Mouse (Mus musculus) liver, adult 2 months (tissue): ENCODE data around the gene Fkbp10. TPM values are rescaled to one million over a fixed set of nuclear protein-coding genes. Genes with fewer than 3 reads are reported as not detected.

Source experiments
- DNase-seq: peaks from one replicate; pipeline ENCODE4 v3.0.0-alpha.2; 2011; ENCODE audit warnings: low read depth, low spot score; ENCODE audit errors: extremely low read depth
- H3K27ac ChIP-seq: fragments of 200-500 bp; replicated peaks from 2 replicates; pipeline ENCODE4 v1.5.1; 2012; ENCODE audit warnings: low read depth, mild to moderate bottlenecking, control low read depth, inconsistent platforms, low read length; ENCODE audit not compliant: insufficient read depth
- H3K27me3 ChIP-seq: fragments of 200-500 bp; 2 replicates; pipeline ENCODE4 v1.6.1; 2012; ENCODE audit warnings: mild to moderate bottlenecking, moderate library complexity, low read length, inconsistent platforms; ENCODE audit not compliant: control insufficient read depth, insufficient read depth
- H3K36me3 ChIP-seq: fragments of 200-500 bp; 2 replicates; pipeline ENCODE4 v1.6.1; 2012; ENCODE audit warnings: low read length, inconsistent platforms; ENCODE audit not compliant: control insufficient read depth, insufficient read depth
- H3K4me1 ChIP-seq: fragments of 200-500 bp; 2 replicates; pipeline ENCODE4 v1.6.1; 2011; ENCODE audit warnings: low read length; ENCODE audit not compliant: control insufficient read depth, insufficient read depth
- H3K4me3 ChIP-seq: fragments of 200-500 bp; 2 replicates; pipeline ENCODE4 v1.5.1; 2011; ENCODE audit warnings: low read depth, mild to moderate bottlenecking, control low read depth, low read length, moderate library complexity; ENCODE audit not compliant: insufficient read depth
- H3K79me2 ChIP-seq: fragments of 200-500 bp; 2 replicates; pipeline ENCODE4 v1.6.1; 2012; ENCODE audit warnings: inconsistent platforms, mild to moderate bottlenecking, low read length, moderate library complexity; ENCODE audit not compliant: control insufficient read depth, insufficient read depth
- H3K9ac ChIP-seq: fragments of 200-500 bp; 2 replicates; pipeline ENCODE4 v1.6.1; 2012; ENCODE audit warnings: low read depth, mild to moderate bottlenecking, control low read depth, inconsistent platforms, low read length
- CTCF ChIP-seq: fragments of 200-500 bp; IDR thresholded peaks from 2 replicates; pipeline ENCODE4 v1.5.1; 2011; ENCODE audit warnings: low read depth, low read length, control low read depth
- POLR2A ChIP-seq: fragments of 200-500 bp; IDR thresholded peaks from 2 replicates; pipeline ENCODE4 v1.6.1; 2011; ENCODE audit warnings: low read length, control low read depth; ENCODE audit not compliant: insufficient read depth; ENCODE audit errors: extremely low read depth
- WGBS: fragments of 180-500 bp; shearing (Covaris S2); methylation state at CpG from one replicate; pipeline ENCODE4 v1.1.7; 2018; 5-methylcytosine and 5-hydroxymethylcytosine counted together
- polyA plus RNA-seq: library from polyadenylated mRNA; depleted of rRNA; stranded (reverse); fragments of >200 nt; gene quantifications from 2 replicates; pipeline ENCODE4 v1.2.3, GENCODE M21; 2012
- total RNA-seq: library from RNA; depleted of rRNA; stranded (reverse); fragments of >200 nt; gene quantifications from 2 replicates; pipeline ENCODE4 v1.2.3, GENCODE M21; 2014

Fkbp10 gene
- total and polyA plus RNA-seq, 2 experiments = 1.1 to 1.7 TPM

DNA sequence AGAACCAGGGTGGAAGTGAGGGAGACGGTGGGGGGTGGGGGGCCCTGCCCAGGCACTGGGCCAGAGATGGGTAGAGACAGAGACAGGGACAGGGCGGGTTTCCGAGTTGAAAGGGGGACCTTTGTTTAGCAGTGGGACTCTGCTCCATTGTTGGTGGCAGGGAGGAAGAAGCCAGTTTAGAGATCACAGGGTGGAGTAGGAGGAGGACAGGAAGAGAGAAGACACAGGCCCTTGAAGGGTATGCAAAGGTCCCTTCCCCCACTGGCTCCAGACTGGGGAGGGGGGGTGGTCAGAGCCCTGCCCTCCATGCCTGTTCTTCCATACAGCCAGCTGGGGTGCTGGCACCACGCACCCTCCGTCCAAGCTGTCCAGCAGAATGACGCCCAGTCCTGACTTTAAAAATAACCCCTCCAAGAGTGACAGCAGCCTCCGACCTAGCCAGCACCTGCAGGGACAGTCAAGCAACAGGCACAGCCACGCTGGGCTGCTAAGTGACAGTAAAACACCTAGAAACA, 25.5 kb upstream of the Fkbp10 start:
- TF ChIP-seq POLR2A (no peak), CTCF (no peak)
- peaks cover 40% of the 10 kb centered on the region for H3K79me2 ChIP-seq
- DNase-seq = no peak
- H3K4me3 ChIP-seq = no peak overlapping the region
- no peaks in the 10 kb centered on the region for H3K27me3 ChIP-seq
- H3K27ac ChIP-seq = peak overlapping the region; percentile 21; the same call in 1 of the 2 replicates
- peaks cover 8% of the 10 kb centered on the region; the same call in 1 of the 2 replicates for H3K36me3 ChIP-seq
- peaks cover 39% of the 10 kb centered on the region for H3K4me1 ChIP-seq
- WGBS = 58% methylated on average over 8 of the region's 8 CpGs
- H3K9ac ChIP-seq = peak overlapping the region; percentile 12; the same call in 1 of the 2 replicates

DNA sequence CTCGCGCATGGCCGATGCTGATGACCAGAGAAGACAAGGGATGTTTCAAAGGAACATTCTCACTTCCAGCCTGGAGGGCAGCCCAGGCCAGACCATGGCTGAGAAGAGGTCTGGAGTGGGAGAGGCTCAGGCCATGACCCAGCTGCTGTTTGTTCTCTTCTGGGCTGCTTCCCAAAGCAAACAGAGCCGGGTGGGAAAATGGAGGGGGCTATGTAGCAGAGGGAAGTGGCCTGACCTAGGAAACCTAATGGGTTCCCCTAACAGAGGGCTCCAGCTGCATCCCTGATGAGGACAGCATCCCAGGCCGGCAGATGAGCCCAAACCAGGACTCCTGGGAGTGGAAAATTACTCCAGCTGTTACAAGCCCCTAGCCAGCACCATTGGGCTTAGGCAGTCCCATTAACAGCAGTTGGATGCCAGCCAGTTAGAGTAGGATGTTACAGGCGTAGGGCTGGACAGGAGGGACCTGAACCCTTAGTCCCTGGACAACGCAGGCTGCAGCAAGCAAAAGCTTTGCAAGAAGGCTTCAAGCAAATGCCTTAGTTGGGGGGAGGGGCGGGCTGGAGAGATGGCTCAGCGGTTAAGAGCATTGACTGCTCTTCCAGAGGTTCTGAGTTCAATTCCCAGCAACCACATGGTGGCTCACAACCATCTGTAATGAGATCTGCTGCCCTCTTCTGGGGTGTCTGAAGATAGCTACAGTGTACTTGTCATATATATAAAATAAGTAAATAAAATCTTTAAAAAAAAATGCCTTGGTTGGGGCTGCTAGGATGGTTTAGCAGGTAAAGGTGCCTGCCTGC, 24.2 kb upstream of the Fkbp10 start:
- peaks cover 44% of the 10 kb centered on the region for H3K79me2 ChIP-seq
- H3K9ac ChIP-seq = no peak overlapping the region
- H3K4me3 ChIP-seq = no peak overlapping the region
- H3K36me3 ChIP-seq = no peaks in the 10 kb centered on the region
- peak overlapping the region; percentile 25 for H3K27ac ChIP-seq
- peak; percentile 85 for DNase-seq
- H3K4me1 ChIP-seq = peaks cover 49% of the 10 kb centered on the region
- H3K27me3 ChIP-seq = no peaks in the 10 kb centered on the region
- 7% methylated on average over 9 of the region's 9 CpGs for WGBS
- TF ChIP-seq POLR2A (no peak), CTCF (no peak)

DNA sequence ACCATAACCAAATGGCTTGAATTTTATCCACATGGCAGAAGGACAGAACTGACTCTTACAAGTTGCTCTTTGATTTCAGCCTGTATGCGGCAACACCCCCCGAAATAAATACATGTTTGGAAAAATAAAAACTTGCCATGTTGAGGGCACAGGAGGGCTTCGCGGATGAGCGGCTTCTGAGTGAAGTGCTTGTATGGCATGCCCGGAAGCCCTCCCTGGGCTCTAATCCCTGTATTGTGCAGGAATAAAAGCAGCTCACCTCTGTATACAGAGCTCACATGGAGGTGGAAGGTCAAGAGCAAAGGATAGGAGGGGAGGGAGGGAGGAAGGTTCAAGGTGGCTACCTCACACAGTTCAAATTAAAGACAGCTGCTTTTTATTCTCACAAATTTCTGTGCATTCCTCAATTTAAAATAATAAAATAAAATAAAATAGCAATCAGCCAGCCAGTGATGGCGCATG, 23.6 kb upstream of the Fkbp10 start:
- peak; percentile 57 for DNase-seq
- WGBS = 76% methylated on average over 7 of the region's 7 CpGs
- no peak overlapping the region for H3K4me3 ChIP-seq
- TF ChIP-seq POLR2A = no peak
- peaks cover 51% of the 10 kb centered on the region for H3K4me1 ChIP-seq
- no peaks in the 10 kb centered on the region for H3K36me3 ChIP-seq
- H3K79me2 ChIP-seq = peaks cover 45% of the 10 kb centered on the region
- no peak overlapping the region for H3K9ac ChIP-seq
- no peaks in the 10 kb centered on the region for H3K27me3 ChIP-seq
- H3K27ac ChIP-seq = 0 out of 2 replicates have a peak overlapping the region, but pooled peaks have one; percentile 16

DNA sequence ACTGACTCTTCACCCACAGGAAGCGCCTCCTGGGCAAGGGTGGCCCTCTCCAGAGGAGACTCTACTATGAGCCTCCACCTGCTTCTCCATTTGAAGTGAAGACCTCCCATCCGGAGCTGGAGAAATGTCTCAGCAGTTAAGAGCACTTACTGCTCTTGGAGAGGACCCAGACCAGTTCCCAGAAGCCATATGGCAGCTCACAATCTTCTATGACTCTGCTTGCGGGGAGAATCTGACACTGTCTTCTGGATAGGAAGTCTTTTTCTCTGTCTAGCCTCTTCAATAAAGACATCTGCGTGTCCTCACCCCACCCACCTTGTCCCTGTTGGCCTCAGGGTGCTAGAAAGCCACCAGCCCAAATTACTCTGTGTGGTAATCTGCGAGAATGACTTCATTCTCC, 22.5 kb upstream of the Fkbp10 start:
- Histone ChIP-seq H3K79me2 (peaks cover 38% of the 10 kb centered on the region), H3K4me1 (peaks cover 51% of the 10 kb centered on the region), H3K4me3 (no peak overlapping the region), H3K36me3 (no peaks in the 10 kb centered on the region), H3K27me3 (no peaks in the 10 kb centered on the region), H3K9ac (no peak overlapping the region), H3K27ac (no peak overlapping the region)
- no peak for DNase-seq
- TF ChIP-seq CTCF (no peak), POLR2A (no peak)
- WGBS = 75% methylated on average over 5 of the region's 5 CpGs

DNA sequence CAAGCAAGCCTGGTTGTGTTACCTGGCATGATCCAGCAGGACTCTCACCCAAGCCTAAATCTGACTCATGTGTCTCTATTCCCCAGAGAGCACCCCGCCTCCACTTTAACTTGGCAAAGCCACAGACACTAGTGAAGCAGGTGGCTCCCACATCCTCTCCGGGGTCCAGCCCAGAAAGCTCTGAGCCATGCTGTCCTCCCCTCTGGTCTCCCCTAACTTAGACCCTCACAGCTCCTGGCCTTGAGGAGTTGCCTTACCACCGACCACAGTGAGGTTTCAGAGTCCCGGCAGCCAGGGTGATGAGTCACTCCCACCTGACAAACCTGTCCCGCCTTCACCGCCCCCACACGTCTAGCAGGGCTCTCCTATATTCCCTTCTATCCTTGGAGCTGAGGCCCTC, 21.8 kb upstream of the Fkbp10 start:
- no peaks in the 10 kb centered on the region for H3K27me3 ChIP-seq
- no peak for DNase-seq
- H3K4me1 ChIP-seq = peaks cover 50% of the 10 kb centered on the region
- no peak overlapping the region for H3K4me3 ChIP-seq
- 75% methylated on average over 7 of the region's 7 CpGs for WGBS
- TF ChIP-seq CTCF = no peak
- no peak for TF ChIP-seq POLR2A
- no peaks in the 10 kb centered on the region for H3K36me3 ChIP-seq
- H3K27ac ChIP-seq = no peak overlapping the region
- H3K9ac ChIP-seq = no peak overlapping the region
- H3K79me2 ChIP-seq = peaks cover 32% of the 10 kb centered on the region
